Mouse (Mus musculus) cerebellum, adult 2 months (tissue): Measurements from ENCODE around the gene Ufl1. TPM values are rescaled to one million over a fixed set of nuclear protein-coding genes. Genes with fewer than 3 reads are reported as not detected.
A peak's percentile ranks its signal among the peaks of the same experiment; 100 is the strongest.
"Not testable (repeated sequence)": the region's sequence is repeated elsewhere in the genome, so short reads cannot be mapped to it uniquely, and the experiment has no call there.

Experiments
- DNase-seq, 2 experiments: peaks; one replicate each; pipeline ENCODE4 v3.0.0; 2021
- H3K27ac ChIP-seq: fragments of 200-500 bp; 2 replicates; pipeline ENCODE4 v1.5.1; 2012; ENCODE audit warnings: low read length, control low read depth, inconsistent platforms; ENCODE audit not compliant: insufficient read depth
- H3K27me3 ChIP-seq: fragments of 200-500 bp; 2 replicates; pipeline ENCODE4 v1.6.1; 2012; ENCODE audit warnings: inconsistent platforms, mild to moderate bottlenecking, low read length, moderate library complexity; ENCODE audit not compliant: control insufficient read depth, insufficient read depth
- H3K4me1 ChIP-seq: fragments of 200-500 bp; 2 replicates; pipeline ENCODE4 v1.6.1; 2011; ENCODE audit warnings: low read length; ENCODE audit not compliant: control insufficient read depth, insufficient read depth
- H3K4me3 ChIP-seq: fragments of 200-500 bp; replicated peaks from 2 replicates; pipeline ENCODE3; 2011; ENCODE audit warnings: mild to moderate bottlenecking, low read depth, low read length, control low read depth; ENCODE audit not compliant: insufficient read depth
- CTCF ChIP-seq: fragments of 200-500 bp; IDR thresholded peaks from 2 replicates; pipeline ENCODE4 v1.5.1; 2011; ENCODE audit warnings: low read depth, mild to moderate bottlenecking, control low read depth, low read length, moderate library complexity, borderline replicate concordance; ENCODE audit not compliant: insufficient read depth
- POLR2A ChIP-seq: fragments of 200-500 bp; IDR thresholded peaks from 2 replicates; pipeline ENCODE4 v1.6.1; 2011; ENCODE audit warnings: low read length, control low read depth, borderline replicate concordance; ENCODE audit not compliant: insufficient read depth
- WGBS: fragments of 180-500 bp; shearing (Covaris S2); methylation state at CpG from one replicate; pipeline ENCODE4 v1.1.7; 2018; 5-methylcytosine and 5-hydroxymethylcytosine counted together
- polyA plus RNA-seq: library from polyadenylated mRNA; depleted of rRNA; stranded (reverse); fragments of >200 nt; gene quantifications from 2 replicates; pipeline ENCODE4 v1.2.3, GENCODE M21; 2012

Gene Ufl1
- polyA plus RNA-seq, 1 experiment: 12.1 TPM

DNA sequence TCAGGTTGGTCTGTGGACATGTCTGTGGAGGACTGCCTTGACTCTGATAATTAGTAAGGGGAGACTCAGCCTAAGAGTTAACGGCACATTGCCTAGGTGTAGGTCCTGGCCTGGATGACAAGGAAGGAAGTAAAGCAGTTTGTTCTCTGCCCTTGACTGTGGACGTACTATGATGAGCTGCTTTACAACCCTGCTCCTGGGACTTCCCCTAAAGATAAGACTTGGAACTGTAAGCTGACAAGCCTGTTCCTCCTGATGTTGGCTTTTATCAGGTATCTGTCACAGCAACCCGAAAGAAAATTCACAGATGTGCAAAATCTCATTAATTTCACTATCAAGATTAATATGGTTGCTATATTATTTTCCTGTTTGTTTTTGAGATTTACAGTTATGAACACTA lies 14.5 kb downstream of the Ufl1 start:
- H3K27ac ChIP-seq: no peak overlapping the region
- 97% methylated on average over 3 of the region's 3 CpGs for WGBS

DNA sequence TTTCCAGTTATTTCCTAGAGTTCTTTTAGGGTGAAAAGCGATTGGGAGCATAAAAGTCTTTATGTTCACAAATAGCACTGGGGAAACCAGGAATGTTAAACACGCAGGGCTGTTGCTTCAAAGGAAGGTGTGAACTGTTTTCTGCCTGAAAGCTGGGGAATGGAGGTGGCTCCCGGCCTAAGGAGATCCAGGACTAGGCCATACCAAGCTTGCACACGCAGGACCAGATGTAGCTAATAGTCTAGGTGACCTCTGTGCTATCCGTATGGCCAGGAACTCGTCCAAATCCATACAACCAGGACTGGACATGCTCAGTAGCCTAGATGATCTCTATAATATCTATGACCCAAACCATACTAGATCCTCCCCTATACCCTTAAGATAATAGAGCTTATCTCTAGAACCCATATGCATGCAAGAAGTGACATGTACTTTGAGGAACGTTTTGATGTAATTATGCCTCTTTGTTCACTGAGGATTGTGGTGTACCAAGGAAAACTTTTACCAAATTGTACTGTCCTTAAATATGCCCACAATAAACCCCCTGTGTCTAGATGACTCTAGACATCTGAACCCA lies 23.7 kb downstream of the Ufl1 start:
- no peaks in the 10 kb centered on the region for H3K4me1 ChIP-seq
- no peak for DNase-seq
- no peaks in the 10 kb centered on the region for H3K27me3 ChIP-seq
- H3K27ac ChIP-seq: no peak overlapping the region
- H3K4me3 ChIP-seq: no peak overlapping the region
- 96% methylated on average over 7 of the region's 7 CpGs for WGBS
- TF ChIP-seq POLR2A (no peak), CTCF (no peak)

More for the DNA sequence above, 14.5 kb downstream of the Ufl1 start:
- no peak for DNase-seq
- TF ChIP-seq POLR2A (no peak), CTCF (no peak)
- Histone ChIP-seq H3K4me3 (no peak overlapping the region), H3K27me3 (no peaks in the 10 kb centered on the region), H3K4me1 (no peaks in the 10 kb centered on the region)

DNA sequence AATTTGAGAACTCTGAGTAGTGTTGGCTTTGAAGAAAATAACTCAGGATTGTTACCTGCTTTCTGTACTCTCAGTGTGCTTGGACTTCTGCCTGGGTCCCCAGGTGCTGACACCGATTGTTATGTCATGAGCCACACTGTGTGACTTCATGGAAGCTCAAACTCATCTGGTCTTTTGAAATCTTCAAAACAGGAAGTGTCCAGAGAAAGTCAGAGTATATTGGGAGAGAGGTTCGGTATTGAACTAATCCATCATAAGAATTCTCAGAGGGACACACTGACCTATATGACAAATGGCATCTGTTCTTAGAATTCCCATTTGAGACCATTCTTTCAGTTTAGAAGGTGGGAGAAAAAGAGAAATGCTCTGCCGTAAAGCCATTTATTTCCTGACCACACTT lies 38.8 kb downstream of the Ufl1 start, which contains the start of gene Fhl5:
TSS of gene Fhl5 (minus strand) at position 101 of the 400 bp plus-strand sequence.
- no peaks in the 10 kb centered on the region for H3K4me1 ChIP-seq
- 94% methylated on average over 3 of the region's 3 CpGs for WGBS
- no peak within 1 kb of the TSS for H3K27ac ChIP-seq
- no peaks in the 10 kb centered on the region for H3K27me3 ChIP-seq
- no peak within 1 kb of the TSS for H3K4me3 ChIP-seq
- TF ChIP-seq POLR2A: no peak
- TF ChIP-seq CTCF: no peak
- DNase-seq: no peak

DNA sequence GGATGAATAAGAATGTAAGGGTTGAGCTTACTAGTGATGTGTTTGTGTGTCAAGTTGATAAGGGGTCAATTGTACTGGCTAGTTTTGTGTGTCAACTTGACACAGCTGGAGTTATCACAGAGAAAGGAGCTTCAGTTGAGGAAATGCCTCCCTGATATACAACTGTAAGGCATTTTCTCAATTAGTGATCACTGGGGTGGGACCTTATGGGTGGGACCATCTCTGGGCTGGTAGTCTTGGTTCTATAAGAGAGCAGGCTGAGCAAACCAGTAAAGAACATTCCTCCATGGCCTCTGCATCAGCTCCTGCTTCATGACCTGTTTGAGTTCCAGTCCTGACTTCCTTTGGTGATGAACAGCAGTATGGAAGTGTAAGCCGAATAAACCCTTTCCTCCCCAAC lies 46.0 kb downstream of the Ufl1 start:
- not testable (repeated sequence) for H3K27me3 ChIP-seq, H3K27ac ChIP-seq, H3K4me1 ChIP-seq, DNase-seq, H3K4me3 ChIP-seq
- 92% methylated on average over 1 of the region's 1 CpGs for WGBS

DNA sequence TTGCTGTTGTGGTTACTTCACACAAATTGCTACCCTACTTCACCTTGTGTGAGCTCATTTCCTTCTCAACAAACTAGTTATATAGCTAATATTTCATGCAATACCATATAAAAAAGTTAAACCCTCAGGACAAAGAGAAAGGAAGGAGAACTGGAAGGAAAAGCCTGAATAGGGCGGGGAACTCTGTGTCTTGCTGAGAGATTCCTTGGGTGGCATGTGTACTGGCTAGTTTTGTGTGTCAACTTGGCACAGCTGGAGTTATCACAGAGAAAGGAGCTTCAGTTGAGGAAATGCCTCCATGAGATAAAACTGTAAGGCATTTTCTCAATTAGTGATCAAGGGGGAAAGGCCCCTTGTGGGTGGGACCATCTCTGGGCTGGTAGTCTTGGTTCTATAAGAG lies 47.9 kb downstream of the Ufl1 start:
- H3K4me1 ChIP-seq, DNase-seq, H3K4me3 ChIP-seq: not testable (repeated sequence)

DNA sequence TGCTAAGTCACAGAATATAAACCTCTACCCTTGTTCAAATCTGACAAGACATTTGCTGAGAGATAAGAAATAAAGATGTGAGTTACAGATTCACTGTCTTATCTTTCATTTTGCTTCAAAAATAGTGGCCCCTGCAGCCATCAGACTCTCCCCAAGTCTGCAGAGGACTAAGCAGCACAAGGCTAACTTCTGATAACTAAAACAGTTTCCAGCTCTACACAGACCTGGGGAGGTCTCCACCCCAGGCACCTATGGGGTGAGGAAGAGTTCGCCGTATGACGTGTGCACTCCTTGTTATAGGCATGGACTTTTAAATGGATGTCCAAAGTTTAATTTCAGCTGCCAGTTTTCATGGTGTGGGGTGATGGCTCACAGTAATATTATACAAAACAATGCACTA lies 49.1 kb downstream of the Ufl1 start:
- no peak overlapping the region for H3K4me3 ChIP-seq
- no peak overlapping the region for H3K27ac ChIP-seq
- H3K4me1 ChIP-seq: no peaks in the 10 kb centered on the region
- H3K27me3 ChIP-seq: no peaks in the 10 kb centered on the region
- DNase-seq: no peak
- 96% methylated on average over 3 of the region's 3 CpGs for WGBS
- TF ChIP-seq CTCF (no peak), POLR2A (no peak)

More for the DNA sequence above, 47.9 kb downstream of the Ufl1 start:
- not testable (repeated sequence) for H3K27me3 ChIP-seq, H3K27ac ChIP-seq
- WGBS: 82% methylated on average over 1 of the region's 1 CpGs

DNA sequence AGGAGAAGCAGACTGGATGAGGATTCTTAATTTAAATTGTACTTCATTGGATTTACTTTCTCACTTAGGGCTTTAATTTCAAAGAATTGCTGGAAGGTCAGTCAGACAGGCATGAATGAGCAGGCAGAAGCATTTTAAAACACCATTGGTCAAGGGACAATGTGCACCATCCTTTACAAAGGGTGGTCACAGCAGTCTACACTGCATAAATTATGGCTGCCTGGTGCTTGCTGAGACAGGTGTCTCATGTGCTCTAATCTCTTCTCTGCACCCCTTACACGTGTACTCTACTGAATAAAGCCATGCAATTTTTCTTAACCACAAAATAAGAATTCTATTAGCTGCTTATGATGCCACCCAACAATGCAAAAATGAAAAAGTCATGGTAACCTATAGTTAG lies 54.1 kb downstream of the Ufl1 start:
- TF ChIP-seq CTCF (no peak), POLR2A (no peak)
- DNase-seq: no peak
- H3K4me3 ChIP-seq: no peak overlapping the region
- H3K27me3 ChIP-seq: no peaks in the 10 kb centered on the region
- no peak overlapping the region for H3K27ac ChIP-seq
- no peaks in the 10 kb centered on the region for H3K4me1 ChIP-seq
- 4% methylated on average over 1 of the region's 1 CpGs for WGBS

DNA sequence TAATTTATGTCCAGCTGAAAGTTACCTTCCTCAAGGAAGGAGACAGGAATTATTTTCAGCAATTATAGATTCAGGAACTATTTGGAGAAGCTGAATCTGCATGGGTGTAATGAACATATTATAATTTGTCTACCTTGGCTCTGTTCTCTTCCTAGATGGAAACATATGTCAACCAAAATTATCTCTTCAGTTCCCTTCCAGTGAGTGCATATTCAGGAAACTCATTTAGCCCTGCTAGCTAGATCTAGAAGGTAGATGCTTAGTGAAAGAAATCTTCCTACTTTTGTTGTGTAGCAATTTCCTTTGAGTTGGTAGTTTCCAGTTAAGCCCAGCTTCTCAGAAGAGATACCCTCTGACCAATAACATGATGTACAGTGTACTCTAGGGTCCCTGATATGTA lies 59.7 kb downstream of the Ufl1 start:
- no peaks in the 10 kb centered on the region for H3K27me3 ChIP-seq
- TF ChIP-seq CTCF: no peak
- TF ChIP-seq POLR2A: no peak
- H3K4me1 ChIP-seq: no peaks in the 10 kb centered on the region
- H3K27ac ChIP-seq: no peak overlapping the region
- no peak for DNase-seq
- H3K4me3 ChIP-seq: no peak overlapping the region

DNA sequence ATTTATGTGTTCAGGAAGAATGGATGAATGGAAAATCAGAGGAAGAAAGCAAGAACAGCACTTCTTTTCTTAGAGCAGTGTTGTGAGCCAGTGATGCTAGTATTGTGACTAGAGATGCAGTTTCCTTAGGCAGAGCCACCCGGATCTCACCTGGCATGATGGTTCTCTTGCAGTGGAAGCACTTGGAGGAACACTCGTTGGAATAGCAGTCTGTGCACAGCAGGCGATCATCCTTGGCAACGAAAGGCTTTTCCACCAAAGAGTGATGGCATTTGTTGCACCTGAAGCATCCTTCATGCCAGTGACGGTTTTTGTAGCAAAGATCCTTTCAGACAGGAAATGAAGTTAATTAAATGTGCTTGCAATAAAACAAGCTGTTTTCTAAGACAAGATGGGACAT lies 68.2 kb downstream of the Ufl1 start:
- Histone ChIP-seq H3K27me3 (no peaks in the 10 kb centered on the region), H3K4me3 (no peak overlapping the region), H3K4me1 (no peaks in the 10 kb centered on the region), H3K27ac (no peak overlapping the region)
- 10% methylated on average over 5 of the region's 5 CpGs for WGBS
- DNase-seq: peak; percentile 32 to 62
- no peak for TF ChIP-seq POLR2A
- no peak for TF ChIP-seq CTCF
